Mouse (Mus musculus) E14TG2a.4 (cell line): ENCODE measurements around the gene Abhd16a.

ENCODE experiments used
- CTCF ChIP-seq: conservative IDR thresholded peaks from 2 replicates; pipeline ENCODE4 v1.5.1; 2014; ENCODE audit warnings: low read length
- NANOG ChIP-seq: IDR thresholded peaks from 2 replicates; pipeline ENCODE4 v1.6.1; 2014; ENCODE audit warnings: borderline replicate concordance, low read length, mixed read lengths
- POU5F1 ChIP-seq: IDR thresholded peaks from 2 replicates; pipeline ENCODE4 v1.6.1; 2014; ENCODE audit warnings: low read length, borderline replicate concordance

- TF ChIP-seq CTCF (no peak), NANOG (no peak), POU5F1 (no peak)
Measured at GRCm38 (mm10) chr17:35049561-35050016, 39.5 kb upstream of the Abhd16a start, which contains the start of gene Clic1.
